Comparison of ENCODE assay signal across 9 mouse cellular contexts in the genomic region with DNA sequence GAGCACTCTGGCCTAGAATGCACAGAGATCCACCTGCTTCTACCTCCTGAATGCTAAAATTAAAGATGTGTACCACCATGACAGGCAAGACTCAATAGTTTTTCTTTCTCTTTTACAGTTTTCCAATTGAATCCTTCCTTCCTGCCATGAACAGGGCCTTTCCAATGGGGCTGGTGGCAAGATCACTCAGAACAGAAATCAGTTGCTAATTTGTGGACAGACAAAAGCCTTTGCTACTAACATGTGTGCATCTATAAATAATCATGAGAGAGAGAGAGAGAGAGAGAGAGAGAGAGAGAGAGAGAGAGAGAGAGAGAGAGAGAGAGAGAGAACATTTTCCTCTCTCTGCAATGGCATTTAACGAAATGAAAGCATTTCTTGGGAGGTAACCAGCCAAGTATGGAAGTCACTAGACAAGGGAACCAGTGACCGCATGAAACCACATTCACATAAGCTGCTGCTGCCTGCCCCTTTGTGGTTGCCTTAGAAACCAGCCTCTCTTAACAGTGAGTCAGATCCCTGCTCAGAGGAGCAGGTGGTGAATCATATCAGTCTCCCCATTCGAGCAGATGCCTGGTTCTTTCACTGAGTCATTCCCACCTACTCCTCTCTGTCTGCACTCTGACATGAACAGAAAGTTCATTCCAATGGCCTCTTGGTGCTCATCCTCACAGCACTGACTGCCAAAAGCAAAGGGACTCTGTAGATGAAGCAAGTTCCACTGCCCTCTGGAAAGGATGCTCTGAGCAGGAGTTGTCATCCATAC.
A peak's percentile ranks its signal among the peaks of the same experiment; 100 is the strongest.
DNase-seq lines count a peak whose midpoint lies in the region; ATAC-seq and TF ChIP-seq lines count a peak whose summit lies in the region.
"Had no signal": no experiment of that assay in that cellular context is flagged by ENCODE, and none has a peak within 500 bp of the region (broad histone marks: within the 10 kb centered on the region; RNA-seq: fewer than 3 reads in every experiment).

No protein-coding gene starts in this region.

- no peak for TF ChIP-seq POLR2A in cortical plate, adult 2 months (IDR thresholded peaks at IDR 0.05; ENCODE audit: extremely low read depth, insufficient read depth, low read length)

- no peaks in the 10 kb centered on the region for H3K9me3 ChIP-seq in heart, embryonic 15.5 days (replicated peaks)
- no peaks in the 10 kb centered on the region for H3K9me3 ChIP-seq in hindbrain, embryonic 16.5 days (ENCODE audit: control insufficient read depth, low read length)
- H3K9me3 ChIP-seq in midbrain, embryonic 11.5 days (ENCODE audit: control insufficient read depth, low read length): no peaks in the 10 kb centered on the region
- no peaks in the 10 kb centered on the region for H3K9me3 ChIP-seq in limb, embryonic 10.5 days (replicated peaks)

- no peaks in the 10 kb centered on the region for H3K27me3 ChIP-seq in heart, embryonic 15.5 days
- H3K27me3 ChIP-seq in hindbrain, embryonic 16.5 days (replicated peaks; ENCODE audit: control insufficient read depth, insufficient read depth, low read length): no peaks in the 10 kb centered on the region
- no peaks in the 10 kb centered on the region for H3K27me3 ChIP-seq in midbrain, embryonic 11.5 days (ENCODE audit: control insufficient read depth, insufficient read depth, low read length)
- no peaks in the 10 kb centered on the region for H3K27me3 ChIP-seq in limb, embryonic 10.5 days (ENCODE audit: low read depth, poor library complexity, severe bottlenecking)

- TF ChIP-seq CTCF in cortical plate, adult 2 months (IDR thresholded peaks at IDR 0.05; ENCODE audit: extremely low read depth, insufficient read depth, low read length): 0 out of 2 replicates have a peak, but pooled peaks have one; percentile 1

- H3K4me3 ChIP-seq in heart, embryonic 15.5 days: no peak overlapping the region
- H3K4me3 ChIP-seq in cortical plate, adult 2 months (ENCODE audit: insufficient read depth, low read length): no peak overlapping the region
- H3K4me3 ChIP-seq in hindbrain, embryonic 16.5 days (ENCODE audit: low read length): no peak overlapping the region
- H3K4me3 ChIP-seq in midbrain, embryonic 11.5 days (ENCODE audit: low read depth, low read length): no peak overlapping the region
- H3K4me3 ChIP-seq in limb, embryonic 10.5 days: no peak overlapping the region

- no peak overlapping the region for H3K27ac ChIP-seq in heart, embryonic 15.5 days
- H3K27ac ChIP-seq in cortical plate, adult 2 months (ENCODE audit: insufficient read depth, low read length): peak overlapping the region; percentile 91
- no peak overlapping the region for H3K27ac ChIP-seq in hindbrain, embryonic 16.5 days (ENCODE audit: low read depth, low read length)
- no peak overlapping the region for H3K27ac ChIP-seq in midbrain, embryonic 11.5 days (ENCODE audit: low read depth, low read length)
- H3K27ac ChIP-seq in limb, embryonic 10.5 days: no peak overlapping the region
- H3K27ac ChIP-seq: macrophage had no signal

- H3K9ac ChIP-seq in heart, embryonic 15.5 days: no peak overlapping the region
- no peak overlapping the region for H3K9ac ChIP-seq in hindbrain, embryonic 16.5 days (ENCODE audit: low read depth, low read length)
- no peak overlapping the region for H3K9ac ChIP-seq in midbrain, embryonic 11.5 days (ENCODE audit: low read length)

- 40% methylated on average over 3 of the region's 3 CpGs for WGBS in heart, embryonic 15.5 days
- WGBS in hindbrain, embryonic 16.5 days: 13% methylated on average over 3 of the region's 3 CpGs
- WGBS in midbrain, embryonic 11.5 days: 17% methylated on average over 3 of the region's 3 CpGs
- WGBS in limb, embryonic 10.5 days: 85% methylated on average over 3 of the region's 3 CpGs

- intact Hi-C loops in heart, postnatal 10 days (cut with DNase I): no loop called here

- no peak for DNase-seq in heart, postnatal 10 days
- peak; percentile 85 for DNase-seq in midbrain, embryonic 11.5 days (ENCODE audit: low spot score, missing footprints)
- no peak for DNase-seq in limb, embryonic 10.5 days (ENCODE audit: low spot score)
- no peak for DNase-seq in gastrocnemius, adult 8-10 months (ENCODE audit: low spot score in 2 of 2)

- H3K36me3 ChIP-seq in heart, embryonic 15.5 days: no peaks in the 10 kb centered on the region
- H3K36me3 ChIP-seq in hindbrain, embryonic 16.5 days (ENCODE audit: control insufficient read depth, insufficient read depth, low read length): no peaks in the 10 kb centered on the region
- H3K36me3 ChIP-seq in midbrain, embryonic 11.5 days (ENCODE audit: control insufficient read depth, insufficient read depth, low read length): no peaks in the 10 kb centered on the region
- H3K36me3 ChIP-seq in limb, embryonic 10.5 days: no peaks in the 10 kb centered on the region

- H3K4me1 ChIP-seq in heart, embryonic 15.5 days (replicated peaks): no peaks in the 10 kb centered on the region
- peaks cover 5% of the 10 kb centered on the region for H3K4me1 ChIP-seq in cortical plate, adult 2 months (ENCODE audit: control insufficient read depth, insufficient read depth, low read length)
- peaks cover 7% of the 10 kb centered on the region; the same call in 1 of the 2 replicates for H3K4me1 ChIP-seq in hindbrain, embryonic 16.5 days (ENCODE audit: control insufficient read depth, insufficient read depth, low read depth, low read length)
- peaks cover 7% of the 10 kb centered on the region for H3K4me1 ChIP-seq in midbrain, embryonic 11.5 days (ENCODE audit: control insufficient read depth, insufficient read depth, low read length)
- no peaks in the 10 kb centered on the region for H3K4me1 ChIP-seq in limb, embryonic 10.5 days

- ATAC-seq in heart, embryonic 15.5 days (replicated peaks; ENCODE audit: insufficient number of reproducible peaks, insufficient read depth, low FRiP score, low read depth): 0 out of 2 replicates have a peak, but pooled peaks have one; percentile 27
- ATAC-seq in hindbrain, embryonic 16.5 days: peak; percentile 93
- ATAC-seq in midbrain, embryonic 11.5 days (ENCODE audit: low FRiP score): peak; percentile 94
- ATAC-seq in granulocyte monocyte progenitor cell, adult 5-6 weeks (replicated peaks; ENCODE audit: poor library complexity, severe bottlenecking): no peak

- H3K4me2 ChIP-seq in heart, embryonic 15.5 days: no peak overlapping the region
- no peak overlapping the region for H3K4me2 ChIP-seq in hindbrain, embryonic 16.5 days (ENCODE audit: low read length)
- H3K4me2 ChIP-seq in midbrain, embryonic 11.5 days: no peak overlapping the region
